Mouse (Mus musculus): Measurements from ENCODE around the gene Ric1. TPM values are rescaled to one million over a fixed set of nuclear protein-coding genes. Genes with fewer than 3 reads are reported as not detected.
A peak's percentile ranks its signal among the peaks of the same experiment; 100 is the strongest.

Gene Ric1
- total and polyA plus RNA-seq, 3 experiments = 41.0 to 77.2 (median 54.2) TPM

DNA sequence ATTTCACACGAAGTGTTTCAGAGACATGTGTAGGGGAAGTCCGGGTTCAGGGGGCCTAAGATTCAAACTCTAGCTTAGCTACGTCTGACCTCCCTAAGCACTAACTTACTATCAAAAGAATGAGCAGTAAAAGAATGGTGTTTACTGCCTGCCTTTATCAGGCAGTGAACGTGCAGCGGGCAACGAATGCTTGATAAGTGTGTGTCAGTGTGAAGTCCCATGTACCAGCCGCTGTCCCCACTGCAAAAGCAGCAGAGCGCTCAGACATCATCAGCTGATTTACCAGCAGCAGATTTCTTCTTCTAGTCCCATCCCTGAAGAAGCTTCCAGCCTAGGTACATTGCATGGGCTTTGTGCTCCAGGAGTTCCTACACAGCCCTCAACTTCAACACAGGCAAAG, 49.7 kb upstream of the Ric1 start (continued):
- TF ChIP-seq E2F4 (IDR thresholded peaks at IDR 0.05; ENCODE audit: borderline replicate concordance, low read depth, low read length) (0 out of 2 replicates have a peak, but pooled peaks have one; percentile 64), CHD1 (IDR thresholded peaks at IDR 0.05; ENCODE audit: low read depth, low read length) (no peak; the same call in 1 of the 2 replicates), CTCF (IDR thresholded peaks at IDR 0.05 in 2 of 3, conservative IDR thresholded peaks at IDR 0.05 in 1 of 3; ENCODE audit: control insufficient read depth in 1 of 3, insufficient read depth in 1 of 3, low read depth in 2 of 3, low read length in 3 of 3, poor library complexity in 1 of 3, severe bottlenecking in 1 of 3) (no peak), MYB (IDR thresholded peaks at IDR 0.05; ENCODE audit: low read depth, low read length) (peak; percentile 55; the same call in 1 of the 2 replicates), ZKSCAN1 (IDR thresholded peaks at IDR 0.05; ENCODE audit: low read depth, low read length) (peak; percentile 21; the same call in 1 of the 2 replicates), SIN3A (IDR thresholded peaks at IDR 0.05; ENCODE audit: low read length) (peak; percentile 89), UBTF (IDR thresholded peaks at IDR 0.05; ENCODE audit: borderline replicate concordance, insufficient read depth, low read depth, low read length) (0 out of 2 replicates have a peak, but pooled peaks have one; percentile 34)

DNA sequence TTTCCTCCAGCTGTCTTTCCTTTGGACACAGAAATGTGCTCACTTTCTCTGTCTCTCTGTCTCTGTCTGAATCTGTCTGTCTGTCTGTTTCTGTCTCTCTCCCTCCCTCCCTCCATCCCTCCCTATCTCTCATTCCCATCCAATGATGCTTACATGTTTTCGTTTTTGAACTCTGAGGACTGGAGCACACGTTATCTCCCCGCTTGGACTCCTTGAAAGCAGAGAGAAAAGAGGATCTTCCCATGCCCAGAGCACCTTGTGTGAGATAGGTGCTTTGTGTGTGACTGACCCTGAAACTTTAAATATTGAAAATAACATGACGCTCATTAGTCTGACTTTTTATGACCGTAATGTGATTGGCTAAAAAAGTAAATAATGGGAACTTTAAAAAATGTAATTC, 49.1 kb upstream of the Ric1 start:
- Histone ChIP-seq H3K27ac (ENCODE audit: control insufficient read depth, low read depth, low read length) (peak overlapping the region; percentile 0; the same call in 1 of the 2 replicates), H3K9ac (ENCODE audit: control insufficient read depth, low read depth, low read length, poor library complexity, severe bottlenecking) (no peak overlapping the region), H3K79me2 (ENCODE audit: control insufficient read depth, insufficient read depth, low read length, poor library complexity) (no peaks in the 10 kb centered on the region), H3K27me3 (ENCODE audit: control insufficient read depth in 1 of 2, insufficient read depth in 2 of 2, low read length in 2 of 2) (no peaks in the 10 kb centered on the region), H3K4me3 (ENCODE audit: control insufficient read depth in 1 of 2, insufficient read depth in 1 of 2, low read depth in 2 of 2, low read length in 2 of 2) (peak overlapping the region in 1 of 2 experiments; percentile 9; a peak in 2 of 4 replicates), H3K4me1 (ENCODE audit: control insufficient read depth in 1 of 2, insufficient read depth in 2 of 2, low read length in 2 of 2) (peaks cover 52 to 56% of the 10 kb centered on the region in 2 experiments), H3K9me3 (replicated peaks; ENCODE audit: insufficient read depth, low read length) (no peaks in the 10 kb centered on the region), H3K36me3 (ENCODE audit: control insufficient read depth in 1 of 2, insufficient read depth in 2 of 2, low read length in 2 of 2) (peaks cover 0 to 53% of the 10 kb centered on the region in 2 experiments; a peak in 2 of 4 replicates)
- peak; percentile 58 for DNase-seq (ENCODE audit: low read depth, low spot score)
- TF ChIP-seq POLR2AphosphoS2 (IDR thresholded peaks at IDR 0.05; ENCODE audit: low read length) = no peak
- TF ChIP-seq UBTF (IDR thresholded peaks at IDR 0.05; ENCODE audit: borderline replicate concordance, insufficient read depth, low read depth, low read length) = no peak
- no peak for TF ChIP-seq SMC3 (IDR thresholded peaks at IDR 0.05; ENCODE audit: low read depth, low read length)
- no peak for TF ChIP-seq RAD21 (IDR thresholded peaks at IDR 0.05; ENCODE audit: low read depth, low read length)
- no peak for TF ChIP-seq ETS1 (IDR thresholded peaks at IDR 0.05; ENCODE audit: low read depth, low read length)
- peak; percentile 52; the same call in 1 of the 2 replicates for TF ChIP-seq TBP (IDR thresholded peaks at IDR 0.05; ENCODE audit: low read depth, low read length)
- peak; percentile 66 for TF ChIP-seq GATA1 (IDR thresholded peaks at IDR 0.05; ENCODE audit: low read depth, low read length)
- no peak for TF ChIP-seq MEF2A (IDR thresholded peaks at IDR 0.05; ENCODE audit: extremely low read depth, insufficient replicate concordance, low read depth, low read length, poor library complexity, severe bottlenecking)
- no peak; the same call in 1 of the 2 replicates for TF ChIP-seq MYC (IDR thresholded peaks at IDR 0.05; ENCODE audit: low read depth, low read length)
- TF ChIP-seq POLR2A (IDR thresholded peaks at IDR 0.05; ENCODE audit: control insufficient read depth in 1 of 2, insufficient read depth in 1 of 2, low read depth in 1 of 2, low read length in 2 of 2, poor library complexity in 1 of 2) = no peak
- TF ChIP-seq TCF12 (IDR thresholded peaks at IDR 0.05; ENCODE audit: low read depth, low read length) = no peak
- no peak for TF ChIP-seq JUND (IDR thresholded peaks at IDR 0.05; ENCODE audit: low read depth, low read length)
- TF ChIP-seq GABPA (IDR thresholded peaks at IDR 0.05; ENCODE audit: low read depth, low read length) = 0 out of 2 replicates have a peak, but pooled peaks have one; percentile 11
- 0 out of 2 replicates have a peak, but pooled peaks have one; percentile 24 for TF ChIP-seq MAZ (IDR thresholded peaks at IDR 0.05; ENCODE audit: low read depth, low read length)
- no peak for TF ChIP-seq ZMIZ1 (IDR thresholded peaks at IDR 0.05; ENCODE audit: low read depth, low read length)
- no peak for TF ChIP-seq ZNF384 (IDR thresholded peaks at IDR 0.05; ENCODE audit: low read depth, low read length)
- no peak for TF ChIP-seq MXI1 (IDR thresholded peaks at IDR 0.05; ENCODE audit: low read depth, low read length)
- TF ChIP-seq USF2 (IDR thresholded peaks at IDR 0.05; ENCODE audit: borderline replicate concordance in 1 of 2, insufficient read depth in 1 of 2, low read depth in 1 of 2, low read length in 2 of 2) = no peak

All from MEL (cell line).